Mouse (Mus musculus) heart, postnatal 0 days (tissue): ENCODE data around the gene Gm44579.

Experiments used
- CTCF ChIP-seq: IDR thresholded peaks from 2 replicates; pipeline ENCODE4 v1.5.1; 2016; ENCODE audit warnings: antibody characterized with exemption, control low read depth, low read depth
- EP300 ChIP-seq: IDR thresholded peaks from 2 replicates; pipeline ENCODE4 v1.6.1; 2016; ENCODE audit warnings: antibody characterized with exemption, low read depth

- no peak for TF ChIP-seq CTCF
- no peak for TF ChIP-seq EP300
Measured at GRCm38 (mm10) chr15:98213336-98213870, 7.4 kb downstream of the Gm44579 start.
